Mouse (Mus musculus): ENCODE measurements around the gene Uimc1.

DNA sequence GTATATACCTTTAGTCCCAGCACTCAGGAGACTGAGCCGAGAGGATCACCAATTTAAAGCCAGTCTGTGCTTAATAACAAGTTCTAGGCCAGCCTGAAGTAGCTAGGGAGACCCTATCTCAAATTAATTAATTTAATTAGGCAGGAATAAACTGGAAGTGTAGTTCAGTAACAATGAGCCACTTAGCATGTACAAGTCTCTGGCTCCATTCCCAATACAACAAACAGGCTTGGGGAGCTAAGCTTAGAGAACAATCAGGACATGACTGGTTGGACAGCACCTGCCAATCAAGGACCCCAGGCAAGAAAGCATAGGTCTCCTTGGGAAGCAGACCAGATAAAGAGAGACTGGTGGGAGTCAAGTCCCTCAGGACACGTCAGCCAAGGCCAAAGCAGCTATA is 40.2 kb upstream of the Uimc1 start:
- TF ChIP-seq EP300 (IDR thresholded peaks at IDR 0.05; ENCODE audit: low read depth) (no peak), CTCF (IDR thresholded peaks at IDR 0.05; ENCODE audit: low read depth) (no peak)
